Mouse (Mus musculus): ENCODE data around the gene Serpine2. TPM values are rescaled to one million over a fixed set of nuclear protein-coding genes. Genes with fewer than 3 reads are reported as not detected.

The Serpine2 gene
- polyA plus RNA-seq, 3 experiments from 2014 or later, result 0.61 to 7.7 TPM; not detected in 1

- ATAC-seq, result no peak
Measured at GRCm38 (mm10) chr1:79756417-79756816, 104.6 kb downstream of the Serpine2 start.

- no peak for ATAC-seq
Measured at GRCm38 (mm10) chr1:79755376-79755775, 105.6 kb downstream of the Serpine2 start.

GRCm38 (mm10) chr1:79754936-79755335 lies 106.0 kb downstream of the Serpine2 start:
- no peak for ATAC-seq

- ATAC-seq, result no peak
Measured at GRCm38 (mm10) chr1:79753456-79753855, 107.5 kb downstream of the Serpine2 start.

- ATAC-seq, result no peak
Measured at GRCm38 (mm10) chr1:79752714-79753340, 108.2 kb downstream of the Serpine2 start.

- peak; percentile 79 for ATAC-seq
Measured at GRCm38 (mm10) chr1:79752015-79752695, 108.8 kb downstream of the Serpine2 start.

- ATAC-seq, result peak; percentile 75
Measured at GRCm38 (mm10) chr1:79751186-79751585, 109.8 kb downstream of the Serpine2 start.

GRCm38 (mm10) chr1:79746056-79746455 lies 114.9 kb downstream of the Serpine2 start:
- ATAC-seq, result no peak

Other genes with a start within 250 kb of the Serpine2 start
- gene Ap1s3, start 189.2 kb downstream of the Serpine2 start, polyA plus RNA-seq (2017; shearing (Covaris generic)), result 1 to 10 TPM; 1.8 to 3.5 (median 3.0) TPM
- gene Mrpl44, start 85.2 kb downstream of the Serpine2 start, polyA plus RNA-seq (2017; shearing (Covaris generic)), result 10 to 100 TPM; 57.9 to 59.8 (median 59.5) TPM
- gene Wdfy1, start 85.0 kb downstream of the Serpine2 start, polyA plus RNA-seq (2017; shearing (Covaris generic)), result 10 to 100 TPM; 20.1 to 33.5 (median 22.2) TPM